Comparison of ENCODE assay signal across 9 mouse cellular contexts in the genomic region with DNA sequence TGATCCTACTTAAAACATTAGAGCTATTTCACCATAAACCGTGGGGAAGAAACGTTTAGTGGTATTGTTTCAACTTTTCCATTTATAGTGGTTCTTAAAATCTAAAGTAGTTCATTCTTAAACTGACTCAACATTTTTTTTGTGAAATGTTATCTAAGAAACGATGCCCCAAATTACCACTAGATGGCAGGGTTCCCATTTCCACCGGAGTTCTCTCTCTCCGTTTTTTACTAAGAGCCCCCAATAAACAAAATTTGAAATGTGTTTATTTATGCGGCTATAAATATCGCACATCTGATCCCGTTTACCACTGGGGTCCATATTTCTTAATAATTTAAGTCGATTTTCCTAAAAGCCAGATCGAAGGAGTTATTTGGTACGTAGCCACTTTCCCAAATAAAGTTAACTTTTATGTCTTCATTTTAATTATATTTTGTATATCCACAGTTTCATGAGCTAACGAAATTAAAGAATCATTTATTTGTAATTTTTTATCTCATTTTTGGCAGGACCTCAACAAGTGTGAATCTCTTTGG.
A peak's percentile ranks its signal among the peaks of the same experiment; 100 is the strongest.
DNase-seq lines count a peak whose midpoint lies in the region; ATAC-seq lines count a peak whose summit lies in the region.
"Had no signal": no experiment of that assay in that cellular context is flagged by ENCODE, and none has a peak within 500 bp of the region (broad histone marks: within the 10 kb centered on the region; RNA-seq: fewer than 3 reads in every experiment).

No protein-coding gene starts in this region.

- H3K9ac ChIP-seq in hindbrain, embryonic 11.5 days (ENCODE audit: low read depth, low read length), result no peak overlapping the region
- no peak overlapping the region for H3K9ac ChIP-seq in hindbrain, embryonic 12.5 days
- H3K9ac ChIP-seq in hindbrain, embryonic 16.5 days (ENCODE audit: low read depth, low read length), result no peak overlapping the region
- H3K9ac ChIP-seq in forebrain, embryonic 12.5 days, result no peak overlapping the region
- H3K9ac ChIP-seq: limb, embryonic 12.5 days had no signal

- WGBS in hindbrain, embryonic 11.5 days, result 19% methylated on average over 12 of the region's 12 CpGs
- 14% methylated on average over 12 of the region's 12 CpGs for WGBS in hindbrain, embryonic 12.5 days
- WGBS in hindbrain, embryonic 16.5 days, result 13% methylated on average over 12 of the region's 12 CpGs
- WGBS in forebrain, embryonic 12.5 days, result 19% methylated on average over 12 of the region's 12 CpGs

- H3K4me2 ChIP-seq in hindbrain, embryonic 11.5 days (replicated peaks; ENCODE audit: low read depth, low read length), result no peak overlapping the region
- no peak overlapping the region for H3K4me2 ChIP-seq in hindbrain, embryonic 12.5 days (replicated peaks)
- peak overlapping the region; percentile 38; the same call in 1 of the 2 replicates for H3K4me2 ChIP-seq in hindbrain, embryonic 16.5 days (ENCODE audit: low read length)
- H3K4me2 ChIP-seq in forebrain, embryonic 12.5 days, result no peak overlapping the region
- H3K4me2 ChIP-seq: limb, embryonic 12.5 days had no signal

- no peak overlapping the region for H3K4me3 ChIP-seq in hindbrain, embryonic 11.5 days (ENCODE audit: low read depth, low read length)
- H3K4me3 ChIP-seq in hindbrain, embryonic 12.5 days, result no peak overlapping the region
- no peak overlapping the region for H3K4me3 ChIP-seq in hindbrain, embryonic 16.5 days (ENCODE audit: low read length)
- H3K4me3 ChIP-seq in forebrain, embryonic 12.5 days (replicated peaks), result no peak overlapping the region
- H3K4me3 ChIP-seq: limb, embryonic 12.5 days had no signal

- peak; percentile 68 for DNase-seq in hindbrain, embryonic 11.5 days (ENCODE audit: low spot score)
- peak; percentile 67 for DNase-seq in 416B (ENCODE audit: low read depth)
- peak; percentile 42 for DNase-seq in MN1 (ENCODE audit: low spot score)
- peak; percentile 9 for DNase-seq in retina, adult 2 months (ENCODE audit: low read depth, low spot score)
- no peak for DNase-seq in urinary bladder, postnatal 36 days (ENCODE audit: low spot score in 2 of 2)

- no peak overlapping the region for H3K27ac ChIP-seq in hindbrain, embryonic 11.5 days (ENCODE audit: low read depth, low read length)
- H3K27ac ChIP-seq in hindbrain, embryonic 12.5 days, result no peak overlapping the region
- no peak overlapping the region for H3K27ac ChIP-seq in hindbrain, embryonic 16.5 days (ENCODE audit: low read depth, low read length)
- H3K27ac ChIP-seq in forebrain, embryonic 12.5 days, result no peak overlapping the region
- H3K27ac ChIP-seq: limb, embryonic 12.5 days had no signal

- no peaks in the 10 kb centered on the region for H3K36me3 ChIP-seq in hindbrain, embryonic 11.5 days (ENCODE audit: control insufficient read depth, insufficient read depth, low read length)
- no peaks in the 10 kb centered on the region for H3K36me3 ChIP-seq in hindbrain, embryonic 12.5 days
- H3K36me3 ChIP-seq in hindbrain, embryonic 16.5 days (ENCODE audit: control insufficient read depth, insufficient read depth, low read length), result no peaks in the 10 kb centered on the region
- H3K36me3 ChIP-seq in forebrain, embryonic 12.5 days (replicated peaks), result no peaks in the 10 kb centered on the region
- H3K36me3 ChIP-seq: limb, embryonic 12.5 days had no signal

- no peaks in the 10 kb centered on the region; the same call in 1 of the 2 replicates for H3K27me3 ChIP-seq in hindbrain, embryonic 11.5 days (ENCODE audit: control insufficient read depth, insufficient read depth, low read length)
- H3K27me3 ChIP-seq in hindbrain, embryonic 12.5 days, result no peaks in the 10 kb centered on the region
- no peaks in the 10 kb centered on the region for H3K27me3 ChIP-seq in hindbrain, embryonic 16.5 days (replicated peaks; ENCODE audit: control insufficient read depth, insufficient read depth, low read length)
- no peaks in the 10 kb centered on the region for H3K27me3 ChIP-seq in forebrain, embryonic 12.5 days

- no peaks in the 10 kb centered on the region for H3K4me1 ChIP-seq in hindbrain, embryonic 11.5 days (replicated peaks; ENCODE audit: control insufficient read depth, insufficient read depth, low read length)
- H3K4me1 ChIP-seq in hindbrain, embryonic 12.5 days, result peaks cover 8% of the 10 kb centered on the region
- peaks cover 5% of the 10 kb centered on the region; the same call in 1 of the 2 replicates for H3K4me1 ChIP-seq in hindbrain, embryonic 16.5 days (ENCODE audit: control insufficient read depth, insufficient read depth, low read depth, low read length)
- peaks cover 14% of the 10 kb centered on the region for H3K4me1 ChIP-seq in forebrain, embryonic 12.5 days

- no peaks in the 10 kb centered on the region for H3K9me3 ChIP-seq in hindbrain, embryonic 11.5 days (ENCODE audit: control insufficient read depth, low read length)
- H3K9me3 ChIP-seq in hindbrain, embryonic 12.5 days (replicated peaks), result no peaks in the 10 kb centered on the region
- no peaks in the 10 kb centered on the region for H3K9me3 ChIP-seq in hindbrain, embryonic 16.5 days (ENCODE audit: control insufficient read depth, low read length)
- no peaks in the 10 kb centered on the region for H3K9me3 ChIP-seq in forebrain, embryonic 12.5 days
- H3K9me3 ChIP-seq: limb, embryonic 12.5 days had no signal

- ATAC-seq in hindbrain, embryonic 11.5 days (ENCODE audit: low FRiP score), result no peak
- no peak for ATAC-seq in hindbrain, embryonic 12.5 days (ENCODE audit: low FRiP score)
- ATAC-seq in hindbrain, embryonic 16.5 days, result no peak
- no peak for ATAC-seq in forebrain, embryonic 12.5 days (ENCODE audit: low FRiP score)

Comparison
In these comparisons a context has a peak if more than half of its experiments do, and no peak if none do; other contexts are left out.
1. DNase-seq: peak in hindbrain, embryonic 11.5 days (single experiment), 416B (single experiment), MN1 (single experiment) and retina, adult 2 months (single experiment); none in urinary bladder, postnatal 36 days (0 of 2).